Mouse (Mus musculus) kidney, adult 11 months (tissue): Measurements from ENCODE around the gene Setd4.

Experiments
- DNase-seq: peaks from one replicate; pipeline ENCODE4 v3.0.0; 2022

Gene Setd4

GRCm38 (mm10) chr16:93543704-93544103 is 60.2 kb downstream of the Setd4 start:
- peak; percentile 15 for DNase-seq

- no peak for DNase-seq
Observed at GRCm38 (mm10) chr16:93539891-93540290, 64.0 kb downstream of the Setd4 start.

- DNase-seq = no peak
Observed at GRCm38 (mm10) chr16:93535151-93535853, 68.6 kb downstream of the Setd4 start.
